Mouse (Mus musculus) splenic B cell, adult 2 months (primary cell): ENCODE measurements around the gene Gm1113.

Experiments used
- DNase-seq: peaks from one replicate; pipeline ENCODE4 v3.0.0-alpha.2; 2011; ENCODE audit warnings: low read depth, low spot score
- H3K27me3 ChIP-seq: 2 replicates; pipeline ENCODE4 v1.6.1; 2012; ENCODE audit warnings: mild to moderate bottlenecking, low read length, moderate library complexity, mixed read lengths; ENCODE audit not compliant: control insufficient read depth, poor library complexity, insufficient read depth, severe bottlenecking
- H3K36me3 ChIP-seq: 2 replicates; pipeline ENCODE4 v1.6.1; 2012; ENCODE audit warnings: mild to moderate bottlenecking, low read length, moderate library complexity, mixed read lengths; ENCODE audit not compliant: control insufficient read depth, poor library complexity, insufficient read depth, severe bottlenecking

Gm1113 gene

GRCm38 (mm10) chr9:35513900-35514299 lies 4.2 kb downstream of the Gm1113 start:
- no peaks in the 10 kb centered on the region for H3K36me3 ChIP-seq
- H3K27me3 ChIP-seq: no peaks in the 10 kb centered on the region
- DNase-seq: no peak

GRCm38 (mm10) chr9:35508234-35508633 lies 9.8 kb downstream of the Gm1113 start:
- Histone ChIP-seq H3K36me3 (no peaks in the 10 kb centered on the region), H3K27me3 (no peaks in the 10 kb centered on the region)
- DNase-seq: no peak

- no peaks in the 10 kb centered on the region for H3K27me3 ChIP-seq
- no peaks in the 10 kb centered on the region for H3K36me3 ChIP-seq
These were observed 15.6 kb downstream of the Gm1113 start for GRCm38 (mm10) chr9:35502361-35503000.

GRCm38 (mm10) chr9:35499946-35500345 lies 18.1 kb downstream of the Gm1113 start:
- no peaks in the 10 kb centered on the region for H3K36me3 ChIP-seq
- DNase-seq: no peak

More at GRCm38 (mm10) chr9:35502361-35503000, 15.6 kb downstream of the Gm1113 start:
- no peak for DNase-seq

GRCm38 (mm10) chr9:35495471-35495870 lies 22.6 kb downstream of the Gm1113 start:
- Histone ChIP-seq H3K36me3 (no peaks in the 10 kb centered on the region), H3K27me3 (no peaks in the 10 kb centered on the region)
- DNase-seq: peak; percentile 38

More at GRCm38 (mm10) chr9:35499946-35500345, 18.1 kb downstream of the Gm1113 start:
- no peaks in the 10 kb centered on the region for H3K27me3 ChIP-seq

- Histone ChIP-seq H3K36me3 (no peaks in the 10 kb centered on the region), H3K27me3 (no peaks in the 10 kb centered on the region)
- no peak for DNase-seq
These were observed 23.1 kb downstream of the Gm1113 start for GRCm38 (mm10) chr9:35494937-35495336.

GRCm38 (mm10) chr9:35493733-35494092 lies 24.4 kb downstream of the Gm1113 start:
- Histone ChIP-seq H3K36me3 (no peaks in the 10 kb centered on the region), H3K27me3 (no peaks in the 10 kb centered on the region)
- DNase-seq: no peak

GRCm38 (mm10) chr9:35493033-35493732 lies 24.9 kb downstream of the Gm1113 start:
- no peak for DNase-seq
- no peaks in the 10 kb centered on the region for H3K27me3 ChIP-seq

GRCm38 (mm10) chr9:35491109-35491866 lies 26.8 kb downstream of the Gm1113 start:
- peak; percentile 14 for DNase-seq

More at GRCm38 (mm10) chr9:35493033-35493732, 24.9 kb downstream of the Gm1113 start:
- no peaks in the 10 kb centered on the region for H3K36me3 ChIP-seq

GRCm38 (mm10) chr9:35488496-35488895 lies 29.6 kb downstream of the Gm1113 start:
- Histone ChIP-seq H3K27me3 (no peaks in the 10 kb centered on the region), H3K36me3 (no peaks in the 10 kb centered on the region)
- DNase-seq: no peak

More at GRCm38 (mm10) chr9:35491109-35491866, 26.8 kb downstream of the Gm1113 start:
- Histone ChIP-seq H3K27me3 (no peaks in the 10 kb centered on the region), H3K36me3 (no peaks in the 10 kb centered on the region)

- H3K36me3 ChIP-seq: no peaks in the 10 kb centered on the region
- no peak for DNase-seq
- no peaks in the 10 kb centered on the region for H3K27me3 ChIP-seq
These were observed 31.5 kb downstream of the Gm1113 start for GRCm38 (mm10) chr9:35486616-35487015.

GRCm38 (mm10) chr9:35483949-35484348 lies 34.1 kb downstream of the Gm1113 start:
- DNase-seq: peak; percentile 80
- H3K36me3 ChIP-seq: no peaks in the 10 kb centered on the region
- no peaks in the 10 kb centered on the region for H3K27me3 ChIP-seq

- no peak for DNase-seq
- 0 out of 2 replicates have a peak, but pooled peaks cover 2% of the 10 kb centered on the region for H3K36me3 ChIP-seq
- H3K27me3 ChIP-seq: no peaks in the 10 kb centered on the region
These were observed 35.8 kb downstream of the Gm1113 start for GRCm38 (mm10) chr9:35482014-35482898.

- Histone ChIP-seq H3K27me3 (no peaks in the 10 kb centered on the region), H3K36me3 (0 out of 2 replicates have a peak, but pooled peaks cover 2% of the 10 kb centered on the region)
- no peak for DNase-seq
These were observed 38.6 kb downstream of the Gm1113 start for GRCm38 (mm10) chr9:35479456-35479855.
